Mouse (Mus musculus): Measurements from ENCODE around the gene Rnft1.

- no peak for TF ChIP-seq CTCF (IDR thresholded peaks at IDR 0.05)
- no peak for TF ChIP-seq EP300 (IDR thresholded peaks at IDR 0.05)
These were observed 18.7 kb downstream of the Rnft1 start for GRCm38 (mm10) chr11:86503121-86503520.
